In the genomic region with DNA sequence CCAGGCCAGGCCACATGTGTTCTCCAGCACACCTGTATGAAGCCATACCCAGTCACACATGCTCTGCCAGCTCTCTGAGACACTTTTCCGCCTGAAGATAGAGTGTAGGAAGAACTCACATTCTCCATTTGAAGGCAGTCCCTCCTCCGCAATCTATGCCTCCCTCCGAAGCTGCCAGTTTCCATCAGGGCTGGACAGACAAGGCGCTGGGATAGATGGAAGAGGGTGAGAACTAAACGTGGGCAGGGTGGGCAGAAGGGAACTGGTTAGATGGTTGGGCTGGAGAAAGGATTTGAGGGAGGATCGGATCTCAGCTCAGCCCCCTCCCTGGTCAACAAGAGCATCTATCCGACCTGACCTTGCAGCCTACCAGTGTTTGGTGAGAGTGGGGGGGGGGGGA, we compare ENCODE assay signal across 21 mouse cellular contexts. TPM values are rescaled to one million over a fixed set of nuclear protein-coding genes. Genes with fewer than 3 reads are reported as not detected.
DNase-seq lines count a peak whose midpoint lies in the region; ATAC-seq and TF ChIP-seq lines count a peak whose summit lies in the region.
"Had no signal": no experiment of that assay in that cellular context is flagged by ENCODE, and none has a peak within 500 bp of the region (broad histone marks: within the 10 kb centered on the region; RNA-seq: fewer than 3 reads in every experiment).

No protein-coding gene starts in this region.

- H3K4me2 ChIP-seq in hindbrain, embryonic 13.5 days: no peak overlapping the region
- H3K4me2 ChIP-seq in hindbrain, embryonic 16.5 days (ENCODE audit: low read length): no peak overlapping the region
- H3K4me2 ChIP-seq in liver, embryonic 11.5 days: no peak overlapping the region
- no peak overlapping the region for H3K4me2 ChIP-seq in neural tube, embryonic 14.5 days (ENCODE audit: low read depth, low read length)
- H3K4me2 ChIP-seq in neural tube, embryonic 15.5 days: no peak overlapping the region
- H3K4me2 ChIP-seq: kidney, embryonic 15.5 days; limb, embryonic 15.5 days; liver, embryonic 15.5 days had no signal

- TF ChIP-seq POLR2A in cerebellum, adult 2 months (IDR thresholded peaks at IDR 0.05; ENCODE audit: borderline replicate concordance, insufficient read depth, low read length): no peak

- no peak for DNase-seq in cerebellum, adult 2 months
- no peak for DNase-seq in cerebellum, postnatal 4 days (ENCODE audit: low spot score in 2 of 2)
- no peak for DNase-seq in liver, embryonic 11.5 days (ENCODE audit: low spot score)
- no peak for DNase-seq in liver

- 65% methylated on average over 7 of the region's 7 CpGs for WGBS in cerebellum, adult 2 months
- WGBS in hindbrain, embryonic 13.5 days: 65% methylated on average over 7 of the region's 7 CpGs
- WGBS in hindbrain, embryonic 16.5 days: 58% methylated on average over 7 of the region's 7 CpGs
- 54% methylated on average over 7 of the region's 7 CpGs for WGBS in liver, embryonic 11.5 days
- 69% methylated on average over 7 of the region's 7 CpGs for WGBS in neural tube, embryonic 14.5 days
- 69% methylated on average over 7 of the region's 7 CpGs for WGBS in neural tube, embryonic 15.5 days

- no peak overlapping the region for H3K9ac ChIP-seq in hindbrain, embryonic 13.5 days
- H3K9ac ChIP-seq in hindbrain, embryonic 16.5 days (ENCODE audit: low read depth, low read length): no peak overlapping the region
- no peak overlapping the region for H3K9ac ChIP-seq in liver, embryonic 11.5 days (ENCODE audit: low read depth, low read length)
- H3K9ac ChIP-seq in neural tube, embryonic 14.5 days (replicated peaks; ENCODE audit: low read depth, low read length): no peak overlapping the region
- H3K9ac ChIP-seq in neural tube, embryonic 15.5 days (replicated peaks): no peak overlapping the region
- H3K9ac ChIP-seq: forebrain, embryonic 13.5 days; kidney, embryonic 15.5 days; limb, embryonic 15.5 days; liver, embryonic 15.5 days; midbrain, embryonic 13.5 days had no signal

- no peaks in the 10 kb centered on the region for H3K27me3 ChIP-seq in cerebellum, adult 2 months (ENCODE audit: control insufficient read depth, insufficient read depth, low read length)
- H3K27me3 ChIP-seq in hindbrain, embryonic 13.5 days: peaks cover 59% of the 10 kb centered on the region
- peaks cover 14% of the 10 kb centered on the region for H3K27me3 ChIP-seq in hindbrain, embryonic 16.5 days (replicated peaks; ENCODE audit: control insufficient read depth, insufficient read depth, low read length)
- H3K27me3 ChIP-seq in liver, embryonic 11.5 days (replicated peaks; ENCODE audit: control insufficient read depth, insufficient read depth, low read length): peaks cover 84% of the 10 kb centered on the region
- peaks cover 12% of the 10 kb centered on the region for H3K27me3 ChIP-seq in neural tube, embryonic 14.5 days (ENCODE audit: control insufficient read depth, insufficient read depth, low read length)
- peaks cover 35% of the 10 kb centered on the region for H3K27me3 ChIP-seq in neural tube, embryonic 15.5 days (replicated peaks)

- H3K4me1 ChIP-seq in cerebellum, adult 2 months (ENCODE audit: control insufficient read depth, insufficient read depth, low read length): peaks cover 40% of the 10 kb centered on the region
- H3K4me1 ChIP-seq in hindbrain, embryonic 13.5 days (replicated peaks): peaks cover 52% of the 10 kb centered on the region
- peaks cover 18% of the 10 kb centered on the region for H3K4me1 ChIP-seq in hindbrain, embryonic 16.5 days (ENCODE audit: control insufficient read depth, insufficient read depth, low read depth, low read length)
- 0 out of 2 replicates have a peak, but pooled peaks cover 2% of the 10 kb centered on the region for H3K4me1 ChIP-seq in liver, embryonic 11.5 days (replicated peaks; ENCODE audit: control insufficient read depth, insufficient read depth, low read length)
- 0 out of 2 replicates have a peak, but pooled peaks cover 2% of the 10 kb centered on the region for H3K4me1 ChIP-seq in neural tube, embryonic 14.5 days (ENCODE audit: control insufficient read depth, insufficient read depth, low read length)
- H3K4me1 ChIP-seq in neural tube, embryonic 15.5 days: peaks cover 31% of the 10 kb centered on the region

- H3K27ac ChIP-seq in cerebellum, adult 2 months (ENCODE audit: insufficient read depth, low read length): peak overlapping the region; percentile 69
- H3K27ac ChIP-seq in hindbrain, embryonic 13.5 days: peak overlapping the region; percentile 66
- no peak overlapping the region for H3K27ac ChIP-seq in hindbrain, embryonic 16.5 days (ENCODE audit: low read depth, low read length)
- no peak overlapping the region for H3K27ac ChIP-seq in liver, embryonic 11.5 days (ENCODE audit: low read depth, low read length)
- H3K27ac ChIP-seq in neural tube, embryonic 14.5 days (ENCODE audit: low read depth, low read length): peak overlapping the region; percentile 23; the same call in 1 of the 2 replicates
- no peak overlapping the region for H3K27ac ChIP-seq in neural tube, embryonic 15.5 days (replicated peaks)
- H3K27ac ChIP-seq: forebrain, embryonic 13.5 days; kidney, embryonic 15.5 days; limb, embryonic 10.5 days; limb, embryonic 15.5 days; liver, embryonic 15.5 days had no signal

- ATAC-seq in hindbrain, embryonic 13.5 days (ENCODE audit: low FRiP score): no peak
- no peak for ATAC-seq in hindbrain, embryonic 16.5 days
- 0 out of 2 replicates have a peak, but pooled peaks have one; percentile 5 for ATAC-seq in liver, embryonic 11.5 days (replicated peaks; ENCODE audit: low FRiP score)
- no peak for ATAC-seq in neural tube, embryonic 14.5 days (ENCODE audit: low read depth)
- no peak for ATAC-seq in neural tube, embryonic 15.5 days (ENCODE audit: low FRiP score)

- H3K4me3 ChIP-seq in cerebellum, adult 2 months (replicated peaks; ENCODE audit: insufficient read depth, low read depth, low read length): no peak overlapping the region
- H3K4me3 ChIP-seq in hindbrain, embryonic 13.5 days: no peak overlapping the region
- no peak overlapping the region for H3K4me3 ChIP-seq in hindbrain, embryonic 16.5 days (ENCODE audit: low read length)
- H3K4me3 ChIP-seq in liver, embryonic 11.5 days (ENCODE audit: low read depth, low read length): no peak overlapping the region
- H3K4me3 ChIP-seq in neural tube, embryonic 14.5 days (ENCODE audit: low read depth, low read length): no peak overlapping the region
- H3K4me3 ChIP-seq in neural tube, embryonic 15.5 days (replicated peaks): no peak overlapping the region
- H3K4me3 ChIP-seq: forebrain, embryonic 13.5 days; kidney, embryonic 15.5 days; limb, embryonic 10.5 days; limb, embryonic 15.5 days; liver, embryonic 15.5 days; midbrain, embryonic 13.5 days had no signal

- no peaks in the 10 kb centered on the region for H3K36me3 ChIP-seq in hindbrain, embryonic 13.5 days
- no peaks in the 10 kb centered on the region for H3K36me3 ChIP-seq in hindbrain, embryonic 16.5 days (ENCODE audit: control insufficient read depth, insufficient read depth, low read length)
- H3K36me3 ChIP-seq in liver, embryonic 11.5 days (ENCODE audit: control insufficient read depth, insufficient read depth, low read length): no peaks in the 10 kb centered on the region
- H3K36me3 ChIP-seq in neural tube, embryonic 14.5 days (ENCODE audit: control insufficient read depth, insufficient read depth, low read length): no peaks in the 10 kb centered on the region
- H3K36me3 ChIP-seq in neural tube, embryonic 15.5 days: no peaks in the 10 kb centered on the region
- H3K36me3 ChIP-seq: G1E; kidney, embryonic 15.5 days; limb, embryonic 10.5 days; limb, embryonic 15.5 days; liver, embryonic 15.5 days; midbrain, embryonic 13.5 days had no signal

- H3K9me3 ChIP-seq in hindbrain, embryonic 13.5 days: no peaks in the 10 kb centered on the region
- H3K9me3 ChIP-seq in hindbrain, embryonic 16.5 days (ENCODE audit: control insufficient read depth, low read length): no peaks in the 10 kb centered on the region
- H3K9me3 ChIP-seq in liver, embryonic 11.5 days (ENCODE audit: control insufficient read depth, low read length): no peaks in the 10 kb centered on the region
- no peaks in the 10 kb centered on the region for H3K9me3 ChIP-seq in neural tube, embryonic 14.5 days (ENCODE audit: control insufficient read depth, low read length)
- no peaks in the 10 kb centered on the region for H3K9me3 ChIP-seq in neural tube, embryonic 15.5 days (replicated peaks)
- H3K9me3 ChIP-seq: forebrain, embryonic 13.5 days; G1E; kidney, embryonic 15.5 days; limb, embryonic 10.5 days; limb, embryonic 15.5 days; liver, embryonic 15.5 days; midbrain, embryonic 13.5 days had no signal

- no peak for TF ChIP-seq CTCF in cerebellum, adult 2 months (IDR thresholded peaks at IDR 0.05; ENCODE audit: borderline replicate concordance, insufficient read depth, low read depth, low read length)

RNA-seq across cellular contexts. Expression of gene Aqp6, which starts 4.4 kb away (rescaled TPM):
- 29.0 and 38.4 TPM in 2 replicates for polyA plus RNA-seq in cerebellum, adult 2 months (2012; rRNA removed)
- 2.6 and 3.2 TPM in 2 replicates for polyA plus RNA-seq in hindbrain, embryonic 13.5 days (2015; fragmentation: Nextera tagmentation; extraction: Ambion mirVana)
- polyA plus RNA-seq in hindbrain, embryonic 16.5 days (2015; fragmentation: Nextera tagmentation; extraction: Ambion mirVana): 0.68 and 0.70 TPM in 2 replicates
- polyA plus RNA-seq in liver, embryonic 11.5 days (2014; fragmentation: Nextera tagmentation; extraction: Ambion mirVana): not detected in 2 replicates
- polyA plus RNA-seq in neural tube, embryonic 14.5 days (2014; fragmentation: Nextera tagmentation; extraction: Ambion mirVana): 1.4 and 1.6 TPM in 2 replicates
- polyA plus RNA-seq in neural tube, embryonic 15.5 days (2015; fragmentation: Nextera tagmentation; extraction: Ambion mirVana): 0.64 and 0.72 TPM in 2 replicates
- polyA plus RNA-seq: C2C12; embryonic facial prominence, embryonic 11.5 days; forebrain, embryonic 13.5 days; G1E; heart, embryonic 14.5 days; kidney, embryonic 15.5 days; large intestine, adult 2 months; limb, embryonic 10.5 days; limb, embryonic 15.5 days; liver, embryonic 15.5 days; lung, embryonic 16.5 days had no signal

RNA-seq across cellular contexts. Expression of gene Aqp5, which starts 6.3 kb away (rescaled TPM):
- 0.36 and 0.56 TPM in 2 replicates for polyA plus RNA-seq in cerebellum, adult 2 months (2012; rRNA removed)
- 2.1 and 2.5 TPM in 2 replicates for polyA plus RNA-seq in hindbrain, embryonic 13.5 days (2015; fragmentation: Nextera tagmentation; extraction: Ambion mirVana)
- polyA plus RNA-seq in hindbrain, embryonic 16.5 days (2015; fragmentation: Nextera tagmentation; extraction: Ambion mirVana): 0.70 and 0.95 TPM in 2 replicates
- 1.2 and 1.9 TPM in 2 replicates for polyA plus RNA-seq in liver, embryonic 11.5 days (2014; fragmentation: Nextera tagmentation; extraction: Ambion mirVana)
- 1.4 and 2.1 TPM in 2 replicates for polyA plus RNA-seq in neural tube, embryonic 14.5 days (2014; fragmentation: Nextera tagmentation; extraction: Ambion mirVana)
- polyA plus RNA-seq in neural tube, embryonic 15.5 days (2015; fragmentation: Nextera tagmentation; extraction: Ambion mirVana): 1.00 and 3.7 TPM in 2 replicates
- polyA plus RNA-seq: embryonic facial prominence, embryonic 11.5 days; G1E; limb, embryonic 10.5 days had no signal

RNA-seq across cellular contexts. Expression of gene Aqp2, which starts 18.0 kb away (rescaled TPM):
- 0.23 and 0.43 TPM in 2 replicates for polyA plus RNA-seq in cerebellum, adult 2 months (2012; rRNA removed)
- not detected in 2 replicates for polyA plus RNA-seq in hindbrain, embryonic 13.5 days (2015; fragmentation: Nextera tagmentation; extraction: Ambion mirVana)
- polyA plus RNA-seq in hindbrain, embryonic 16.5 days (2015; fragmentation: Nextera tagmentation; extraction: Ambion mirVana): 0.11 TPM in 1 of 2 replicates, not detected in the other
- polyA plus RNA-seq in liver, embryonic 11.5 days (2014; fragmentation: Nextera tagmentation; extraction: Ambion mirVana): not detected in 2 replicates
- polyA plus RNA-seq in neural tube, embryonic 14.5 days (2014; fragmentation: Nextera tagmentation; extraction: Ambion mirVana): not detected in 2 replicates
- polyA plus RNA-seq in neural tube, embryonic 15.5 days (2015; fragmentation: Nextera tagmentation; extraction: Ambion mirVana): not detected in 2 replicates
- polyA plus RNA-seq: embryonic facial prominence, embryonic 11.5 days; forebrain, embryonic 13.5 days; G1E; heart, embryonic 14.5 days; large intestine, adult 2 months; limb, embryonic 10.5 days; limb, embryonic 15.5 days; liver, embryonic 15.5 days; lung, embryonic 16.5 days; midbrain, embryonic 13.5 days; neural tube, embryonic 11.5 days had no signal

RNA-seq across cellular contexts. Expression of gene Racgap1, which starts 54.6 kb away (rescaled TPM):
- polyA plus RNA-seq in cerebellum, adult 2 months (2012; rRNA removed): 15.5 and 15.6 TPM in 2 replicates
- 97.6 and 102 TPM in 2 replicates for polyA plus RNA-seq in hindbrain, embryonic 13.5 days (2015; fragmentation: Nextera tagmentation; extraction: Ambion mirVana)
- polyA plus RNA-seq in hindbrain, embryonic 16.5 days (2015; fragmentation: Nextera tagmentation; extraction: Ambion mirVana): 56.7 and 64.6 TPM in 2 replicates
- polyA plus RNA-seq in liver, embryonic 11.5 days (2014; fragmentation: Nextera tagmentation; extraction: Ambion mirVana): 91.2 and 111 TPM in 2 replicates
- 45.9 and 65.6 TPM in 2 replicates for polyA plus RNA-seq in neural tube, embryonic 14.5 days (2014; fragmentation: Nextera tagmentation; extraction: Ambion mirVana)
- polyA plus RNA-seq in neural tube, embryonic 15.5 days (2015; fragmentation: Nextera tagmentation; extraction: Ambion mirVana): 59.4 and 84.9 TPM in 2 replicates

Comparison
In these comparisons a context has a peak if more than half of its experiments do, and no peak if none do; other contexts are left out.
1. H3K27ac ChIP-seq: peak in cerebellum, adult 2 months (single experiment), hindbrain, embryonic 13.5 days (single experiment) and neural tube, embryonic 14.5 days (single experiment); none in hindbrain, embryonic 16.5 days (single experiment), liver, embryonic 11.5 days (single experiment) and neural tube, embryonic 15.5 days (single experiment).